Mouse (Mus musculus): Measurements from ENCODE around the gene 2610028H24Rik.

GRCm38 (mm10) chr10:76440281-76440680 lies 8.6 kb upstream of the 2610028H24Rik start, which contains the start of gene AC141477.1:
- TF ChIP-seq CTCF (IDR thresholded peaks at IDR 0.05; ENCODE audit: low read depth) (no peak), EP300 (IDR thresholded peaks at IDR 0.05; ENCODE audit: low read depth) (no peak)
